Mouse (Mus musculus) gastrocnemius, postnatal 36 days (tissue): ENCODE measurements around the gene Vps35l. TPM values are rescaled to one million over a fixed set of nuclear protein-coding genes. Genes with fewer than 3 reads are reported as not detected.

Experiments
- DNase-seq, 2 experiments: peaks; one replicate each; pipeline ENCODE4 v3.0.0; 2022
- intact Hi-C: fragments of 180-260 bp; cut with DNase I; formaldehyde crosslinking; loops from one replicate; pipeline ENCODE4 v1.15.1; 2025
- total RNA-seq, 2 experiments: library from RNA; stranded (reverse); gene quantifications; 2 replicates each; pipeline ENCODE4 v1.2.3; 2021

Vps35l gene
- total RNA-seq, 2 experiments from 2014 or later: 17.7 to 20.2 TPM

DNA sequence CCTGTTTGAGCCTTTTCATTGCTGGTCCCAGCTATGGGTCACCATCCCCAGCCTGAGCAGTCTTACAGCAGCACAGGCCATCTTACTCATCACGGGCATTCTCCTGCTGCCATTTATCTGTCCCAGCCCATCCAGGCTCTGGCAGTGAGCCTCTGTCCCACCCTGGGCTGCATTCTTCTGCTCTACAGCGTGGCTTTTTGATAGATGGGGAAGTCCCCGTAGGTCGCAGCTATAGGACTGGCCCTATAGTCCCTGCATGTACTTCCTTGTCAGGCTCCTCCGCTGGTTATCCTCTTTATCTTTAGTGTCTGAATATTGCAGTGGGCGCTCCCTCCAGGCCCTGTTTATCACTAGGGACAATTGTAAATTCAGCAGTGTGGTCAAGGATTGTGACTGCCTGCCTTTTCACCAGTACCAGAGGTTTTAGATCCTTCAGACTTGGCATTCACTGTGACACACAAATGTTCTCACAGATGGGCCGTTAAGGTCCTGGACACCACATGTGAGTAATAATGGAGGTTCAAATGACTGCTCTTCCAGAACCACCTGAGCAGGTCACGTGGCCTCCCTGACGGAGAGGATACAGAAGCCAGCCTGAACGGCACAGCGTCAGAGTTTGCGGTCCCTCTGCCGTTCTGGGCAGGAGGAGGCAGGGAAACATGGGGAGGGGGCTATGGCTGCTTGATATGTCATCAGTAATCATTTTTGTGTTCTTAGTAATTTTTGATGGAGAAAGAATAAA lies 11.0 kb upstream of the Vps35l start:
- intact Hi-C loops: no loop called here

GRCm38 (mm10) chr7:118731781-118732180 lies 8.2 kb upstream of the Vps35l start:
- intact Hi-C loops: no loop called here
- DNase-seq: no peak

More for the DNA sequence above, 11.0 kb upstream of the Vps35l start:
- DNase-seq: no peak

GRCm38 (mm10) chr7:118733225-118733624 lies 6.8 kb upstream of the Vps35l start:
- no peak for DNase-seq
- intact Hi-C loops: no loop called here

DNA sequence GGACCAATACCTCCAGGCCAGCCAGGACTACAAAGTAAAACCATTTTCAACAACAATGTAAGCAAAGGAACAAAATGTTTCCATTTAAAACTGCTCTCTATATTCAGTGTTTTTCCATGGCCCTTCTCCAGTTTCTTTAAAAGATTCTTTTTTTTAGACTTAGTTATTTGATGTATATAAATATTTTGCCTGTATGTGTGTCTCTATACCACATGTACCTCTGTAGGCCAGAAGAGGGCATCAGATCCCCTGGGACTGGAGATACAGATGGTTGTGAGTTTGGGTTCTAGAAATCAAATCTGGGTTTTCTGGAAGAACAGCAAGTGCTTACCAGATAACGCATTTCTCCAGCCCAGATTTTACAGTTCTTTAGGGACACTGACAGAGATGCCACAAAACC lies 1.3 kb upstream of the Vps35l start:
- DNase-seq: no peak
- intact Hi-C loops: no loop called here

DNA sequence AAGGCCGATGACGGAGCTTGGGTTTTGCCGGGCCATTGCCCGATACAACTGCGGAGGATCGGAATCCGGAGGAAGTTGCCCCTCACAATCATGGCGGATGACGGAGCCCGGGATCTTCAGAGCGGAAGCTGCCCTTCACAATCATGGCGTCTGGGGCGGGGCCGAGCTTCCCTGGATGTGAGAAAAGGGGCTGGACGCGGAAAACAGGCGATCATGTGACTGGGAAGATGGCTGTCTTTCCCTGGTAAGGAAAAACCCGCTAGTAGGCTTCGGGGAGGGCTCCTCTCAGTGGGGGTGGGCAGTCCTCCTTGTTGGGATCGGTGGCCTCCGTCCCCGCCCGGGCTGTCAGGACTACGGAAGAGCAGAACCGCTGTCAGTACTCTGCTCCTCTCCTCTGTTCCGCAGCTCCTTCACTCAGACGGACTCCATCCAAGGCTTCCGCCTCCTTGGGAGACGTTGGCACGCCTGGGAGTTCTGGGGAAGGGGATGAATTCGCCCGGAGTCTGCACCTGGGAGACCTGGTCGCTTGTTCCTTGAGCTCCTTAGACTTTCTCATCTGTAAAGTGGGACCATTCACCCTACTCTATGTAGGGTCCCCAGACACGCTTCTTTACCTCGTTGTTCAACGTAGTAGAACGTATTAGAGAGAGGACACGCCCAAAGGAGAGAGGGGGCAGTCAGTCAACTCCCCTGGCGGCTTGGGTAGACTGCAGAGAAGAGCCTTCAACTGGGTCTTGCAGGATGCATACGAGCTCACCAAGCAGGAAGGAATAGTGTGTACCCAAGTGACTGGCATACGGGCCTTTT lies 709 bp downstream of the Vps35l start:
- peak; percentile 91 to 96 for DNase-seq
- intact Hi-C loops: no loop called here

DNA sequence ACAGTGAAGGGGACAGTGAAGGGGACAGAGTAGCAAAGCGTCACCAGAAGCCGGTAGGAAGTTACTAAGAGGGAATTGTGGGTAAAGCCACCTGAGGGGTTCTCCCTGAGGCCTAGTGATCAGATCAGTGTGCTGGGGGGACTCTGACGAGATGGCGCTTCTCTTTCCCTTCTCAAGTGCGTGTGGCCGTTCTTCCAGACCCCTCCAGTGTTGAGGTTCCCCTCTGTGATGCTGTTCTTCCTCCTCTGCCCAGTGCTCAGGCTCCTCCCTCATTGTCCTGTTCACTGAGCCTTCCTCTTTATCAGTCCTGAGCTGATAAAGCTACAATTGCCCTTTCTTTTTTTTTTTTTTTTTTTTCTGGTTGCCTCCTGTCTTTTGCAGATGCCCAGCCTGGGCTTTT lies 2.3 kb downstream of the Vps35l start:
- DNase-seq: no peak
- intact Hi-C loops: no loop called here

- intact Hi-C loops: no loop called here
- no peak for DNase-seq
These were observed 4.7 kb downstream of the Vps35l start for GRCm38 (mm10) chr7:118744766-118745165.

DNA sequence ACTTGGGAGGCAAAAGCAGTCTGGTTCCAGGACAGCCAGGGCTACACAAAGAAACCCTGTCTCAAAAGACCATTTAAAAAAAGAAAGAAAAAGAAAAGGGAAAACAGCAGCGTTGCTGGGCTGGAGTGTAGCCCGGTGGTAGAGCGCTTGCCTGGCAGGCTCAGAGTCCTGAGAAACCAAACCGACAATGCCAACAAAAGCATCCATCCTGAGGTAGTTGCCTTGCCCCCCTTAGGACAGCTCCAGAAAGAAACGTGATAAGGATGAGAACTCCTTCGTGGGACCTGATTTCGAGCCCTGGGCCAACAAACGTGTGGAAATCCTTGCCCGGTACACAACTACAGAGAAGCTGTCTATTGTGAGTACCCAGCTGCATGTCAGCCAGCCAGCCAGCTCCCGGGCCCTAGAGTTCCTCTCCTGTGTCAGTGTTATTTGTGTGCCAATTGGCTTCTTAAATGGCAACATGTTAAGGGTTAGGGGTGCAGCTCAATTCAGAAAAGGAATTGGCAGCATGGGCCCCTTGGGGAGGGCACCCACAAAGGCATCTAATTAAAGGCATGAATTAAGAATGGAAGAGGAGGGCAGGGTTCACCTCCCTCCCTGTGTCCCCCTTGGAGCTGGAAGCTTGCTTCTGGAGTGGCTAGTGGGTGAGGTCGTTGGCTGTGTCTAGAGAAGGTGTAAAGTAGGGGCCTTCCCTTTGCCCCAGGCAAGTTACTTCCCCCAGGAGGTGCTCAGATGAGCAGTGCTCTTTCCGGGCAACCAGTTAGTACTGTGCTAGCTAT lies 8.1 kb downstream of the Vps35l start:
- intact Hi-C loops: no loop called here
- no peak for DNase-seq

DNA sequence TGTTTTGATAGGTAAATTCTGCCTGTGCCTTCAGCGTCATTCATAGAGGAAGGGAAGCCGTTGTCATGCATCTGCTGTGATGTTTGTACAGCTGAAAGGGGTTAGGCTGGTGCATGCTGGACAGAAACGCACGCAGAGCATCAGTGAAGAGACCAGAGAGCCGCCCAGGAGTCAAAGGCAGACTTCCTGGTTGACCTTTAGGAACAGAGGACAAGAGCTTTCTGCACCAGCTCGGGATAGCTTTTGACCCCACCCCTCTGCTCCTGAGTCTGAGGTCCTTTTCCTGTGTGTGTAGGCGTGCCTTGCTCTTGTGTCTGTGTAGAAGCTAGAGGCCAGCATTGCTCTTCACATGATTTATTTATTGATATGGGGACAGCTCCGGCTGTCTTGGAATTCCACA lies 9.7 kb downstream of the Vps35l start:
- no peak for DNase-seq
- intact Hi-C loops: no loop called here

GRCm38 (mm10) chr7:118751625-118752024 lies 11.6 kb downstream of the Vps35l start:
- no peak for DNase-seq
- intact Hi-C loops: no loop called here

DNA sequence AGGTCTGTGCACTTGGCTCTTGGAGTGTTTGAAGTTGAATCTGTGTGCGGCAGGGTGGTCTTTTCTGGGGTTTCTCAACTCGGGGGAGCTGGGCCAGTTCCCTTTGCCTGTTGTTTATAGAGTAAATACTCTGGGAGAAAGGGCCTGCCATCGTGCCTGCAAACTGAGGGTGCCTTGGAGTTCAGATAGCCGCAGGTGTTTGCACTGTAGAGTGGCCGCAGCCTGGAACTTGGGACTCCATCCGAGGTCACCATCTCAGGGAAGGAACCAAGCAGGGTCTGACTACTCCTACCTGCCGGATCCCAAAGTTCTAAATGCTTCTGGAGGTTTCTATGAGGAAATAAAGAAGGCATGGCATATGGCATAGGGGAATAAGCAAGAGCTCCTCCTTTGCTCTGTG lies 15.7 kb downstream of the Vps35l start:
- intact Hi-C loops: no loop called here
- no peak for DNase-seq

- intact Hi-C loops: no loop called here
- DNase-seq: no peak
These were observed 16.7 kb downstream of the Vps35l start for GRCm38 (mm10) chr7:118756490-118757265.

GRCm38 (mm10) chr7:118758369-118758768 lies 18.3 kb downstream of the Vps35l start:
- DNase-seq: no peak
- intact Hi-C loops: no loop called here

DNA sequence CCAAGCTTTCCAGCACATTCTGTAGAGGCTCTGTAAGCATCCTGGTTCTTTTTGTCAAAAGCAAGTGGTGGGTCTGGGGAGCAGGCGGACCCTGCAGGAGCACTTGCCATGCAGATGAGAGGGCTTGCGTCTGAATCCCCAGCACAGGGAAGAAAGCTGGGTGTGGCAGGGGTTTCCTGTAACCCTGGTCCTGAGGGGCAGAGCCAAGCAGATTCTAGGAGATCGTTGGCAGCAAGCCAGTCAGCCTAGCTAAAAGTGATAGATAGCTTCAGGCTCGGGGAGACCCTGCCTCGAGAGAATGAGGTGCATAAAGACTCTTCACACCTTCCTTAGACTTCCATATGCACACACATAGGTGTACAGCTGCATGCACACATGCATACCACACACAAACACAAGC lies 19.3 kb downstream of the Vps35l start:
- no peak for DNase-seq
- intact Hi-C loops: no loop called here

GRCm38 (mm10) chr7:118763939-118764338 lies 23.9 kb downstream of the Vps35l start:
- intact Hi-C loops: no loop called here
- DNase-seq: no peak

- no peak for DNase-seq
- intact Hi-C loops: loop anchor here (5.0 kb wide), 1 partner anchor 748 kb away; no protein-coding TSS in a partner anchor
These were observed 24.7 kb downstream of the Vps35l start for GRCm38 (mm10) chr7:118764725-118765124.

DNA sequence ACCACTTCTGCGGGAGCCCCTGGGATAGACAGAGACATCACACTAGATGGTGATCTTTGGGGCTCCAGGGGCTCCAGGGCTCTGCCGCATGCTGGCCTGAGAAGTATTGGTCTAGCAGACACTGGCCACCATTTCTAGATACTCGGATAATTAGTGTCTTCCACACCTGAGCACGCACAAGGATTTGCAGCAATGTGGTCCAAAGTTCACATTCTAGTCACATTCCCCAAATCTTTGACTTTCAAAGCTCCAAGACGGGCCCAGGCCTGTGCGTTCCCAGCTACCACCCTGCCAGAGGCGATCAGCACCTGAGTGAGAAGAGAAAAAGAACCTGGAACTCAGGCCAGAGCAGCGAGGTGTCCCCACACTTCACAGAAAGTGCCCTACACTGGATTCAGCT lies 25.6 kb downstream of the Vps35l start:
- DNase-seq: no peak
- intact Hi-C loops: loop anchor here (1.0 to 5.0 kb wide), 2 partner anchors 231 to 747 kb away; no protein-coding TSS in a partner anchor

DNA sequence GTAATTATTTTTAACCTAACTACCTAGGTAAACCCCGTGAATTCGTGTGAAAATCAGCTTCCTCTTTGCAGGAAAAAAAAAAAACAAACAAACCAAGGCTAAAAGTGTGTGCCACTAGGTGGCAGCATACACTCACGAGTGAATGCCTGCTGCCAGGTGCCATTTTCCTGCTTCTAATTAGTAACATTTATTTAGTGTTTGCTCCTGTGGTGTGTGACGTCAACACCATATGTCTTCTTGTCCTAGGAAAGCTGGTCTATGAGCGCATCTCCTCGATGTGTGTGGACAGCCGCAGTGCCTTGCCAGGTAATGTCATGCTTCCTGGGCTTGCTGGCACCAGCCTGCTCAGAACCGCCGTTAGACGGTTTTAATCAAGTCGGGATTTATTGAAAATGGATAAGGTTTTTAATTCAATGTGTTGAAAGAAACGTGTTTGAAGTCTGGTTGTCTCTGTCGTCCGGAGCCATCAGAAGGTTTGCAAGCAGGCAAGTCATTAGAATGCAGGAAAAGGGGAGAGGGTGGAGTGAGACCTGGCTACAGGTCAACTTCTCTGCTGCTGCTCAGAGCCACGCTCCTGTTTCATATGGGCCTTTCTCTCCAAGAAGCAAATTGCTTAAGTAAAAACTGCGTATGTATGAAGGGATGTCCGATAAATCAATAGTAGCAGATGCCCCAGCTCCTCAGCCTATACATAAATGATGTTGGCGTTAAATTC lies 26.2 kb downstream of the Vps35l start:
- DNase-seq: peak; percentile 26 to 27
- intact Hi-C loops: loop anchor here (1.0 to 5.0 kb wide), 2 partner anchors 230 to 746 kb away; no protein-coding TSS in a partner anchor

- no peak for DNase-seq
- intact Hi-C loops: loop anchor here (1.0 to 5.0 kb wide), 2 partner anchors 229 to 745 kb away; no protein-coding TSS in a partner anchor
These were observed 26.8 kb downstream of the Vps35l start for GRCm38 (mm10) chr7:118766834-118767224.
